Mouse (Mus musculus) kidney, postnatal 0 days (tissue): ENCODE results near the gene A930004D18Rik. TPM values are rescaled to one million over a fixed set of nuclear protein-coding genes. Genes with fewer than 3 reads are reported as not detected.
A peak's percentile ranks its signal among the peaks of the same experiment; 100 is the strongest.

Source experiments
- ATAC-seq: fragments of 200-750 bp; cut with Nextera tagmentation; replicated peaks from 2 replicates; pipeline ENCODE4 v1.8.0; 2017; ENCODE audit warnings: low read depth, moderate number of reproducible peaks, moderate TSS enrichment, moderate library complexity; ENCODE audit not compliant: low FRiP score
- DNase-seq: peaks from one replicate; pipeline ENCODE4 v3.0.0-alpha.2; 2016; ENCODE audit warnings: low spot score
- H3K27ac ChIP-seq: fragments of 300-500 bp; sonication (generic); 2 replicates; pipeline ENCODE4 v1.5.1; 2014; ENCODE audit warnings: mild to moderate bottlenecking
- H3K27me3 ChIP-seq: fragments of 300-500 bp; sonication (generic); 2 replicates; pipeline ENCODE4 v1.6.1; 2014; ENCODE audit warnings: low read length, mixed read lengths; ENCODE audit not compliant: insufficient read depth
- H3K36me3 ChIP-seq: fragments of 300-500 bp; sonication (generic); 2 replicates; pipeline ENCODE4 v1.6.1; 2014; ENCODE audit warnings: low read length, mixed read lengths; ENCODE audit not compliant: insufficient read depth
- H3K4me1 ChIP-seq: fragments of 300-500 bp; sonication (generic); replicated peaks from 2 replicates; pipeline ENCODE4 v1.6.1; 2014; ENCODE audit warnings: antibody characterized with exemption, low read length, mixed read lengths; ENCODE audit not compliant: insufficient read depth
- H3K4me2 ChIP-seq: fragments of 300-500 bp; sonication (generic); 2 replicates; pipeline ENCODE4 v1.6.1; 2014; ENCODE audit warnings: mild to moderate bottlenecking, low read length, moderate library complexity, mixed read lengths
- H3K4me3 ChIP-seq: fragments of 300-500 bp; sonication (generic); replicated peaks from 2 replicates; pipeline ENCODE4 v1.5.1; 2014; ENCODE audit warnings: low read depth, low read length
- H3K9ac ChIP-seq: fragments of 300-500 bp; sonication (generic); 2 replicates; pipeline ENCODE4 v1.6.1; 2014; ENCODE audit warnings: low read depth, low read length
- H3K9me3 ChIP-seq: fragments of 300-500 bp; sonication (generic); replicated peaks from 2 replicates; pipeline ENCODE4 v1.6.1; 2016; ENCODE audit warnings: low read length, inconsistent platforms, mixed read lengths
- CTCF ChIP-seq: IDR thresholded peaks from 2 replicates; pipeline ENCODE4 v1.5.1; 2016; ENCODE audit warnings: antibody characterized with exemption, low read depth, mild to moderate bottlenecking, moderate library complexity
- WGBS: fragments of 180-500 bp; shearing (Covaris S2); extraction: QIAGEN DNeasy Blood & Tissue Kit; methylation state at CpG from one replicate; pipeline ENCODE4 v1.1.7; 2014; 5-methylcytosine and 5-hydroxymethylcytosine counted together
- polyA plus RNA-seq: library from polyadenylated mRNA; unstranded; fragments of >200 nt; fragmentation: Nextera tagmentation; extraction: Ambion mirVana; gene quantifications from 2 replicates; pipeline ENCODE4 v1.2.1, GENCODE M21; 2015

The A930004D18Rik gene
- polyA plus RNA-seq, 1 experiment from 2014 or later: 14.9 TPM

DNA sequence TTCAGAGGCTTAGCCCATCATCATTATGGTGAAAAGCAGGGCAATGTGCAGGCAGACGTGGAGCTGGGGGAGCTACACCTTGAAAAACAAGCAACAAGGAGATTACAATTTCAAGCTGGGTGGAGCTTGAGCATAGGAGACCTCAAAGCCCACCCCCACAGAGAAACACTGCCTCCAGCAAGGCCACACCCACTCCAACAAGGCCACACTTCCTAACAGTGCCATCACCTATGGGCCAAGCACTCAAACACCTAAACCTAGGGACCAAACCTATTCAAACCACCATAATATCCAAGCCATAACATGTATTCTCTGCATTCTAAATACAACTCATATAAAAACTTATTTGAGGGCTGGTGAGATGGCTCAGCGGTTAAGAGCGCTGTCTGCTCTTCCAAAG is 35.2 kb downstream of the A930004D18Rik start:
- WGBS: 96% methylated on average over 3 of the region's 3 CpGs
- no peak for TF ChIP-seq CTCF
- no peaks in the 10 kb centered on the region for H3K4me1 ChIP-seq
- no peak for ATAC-seq
- H3K27ac ChIP-seq: no peak overlapping the region
- H3K36me3 ChIP-seq: no peaks in the 10 kb centered on the region
- H3K27me3 ChIP-seq: no peaks in the 10 kb centered on the region
- DNase-seq: no peak
- H3K4me3 ChIP-seq: no peak overlapping the region
- H3K9me3 ChIP-seq: no peaks in the 10 kb centered on the region
- H3K9ac ChIP-seq: no peak overlapping the region
- no peak overlapping the region for H3K4me2 ChIP-seq

- Histone ChIP-seq H3K9ac (no peak within 1 kb of the TSS), H3K27ac (no peak within 1 kb of the TSS), H3K27me3 (no peaks in the 10 kb centered on the region), H3K4me2 (no peak within 1 kb of the TSS), H3K4me1 (no peaks in the 10 kb centered on the region), H3K4me3 (no peak within 1 kb of the TSS), H3K36me3 (no peaks in the 10 kb centered on the region), H3K9me3 (no peaks in the 10 kb centered on the region)
- DNase-seq: no peak
- no peak for TF ChIP-seq CTCF
- ATAC-seq: no peak
These were observed 40.7 kb downstream of the A930004D18Rik start, which contains the start of gene H2al2a for GRCm38 (mm10) chr2:17996858-17997257. Gene H2al2a (minus strand): TSS chr2:17996958.

DNA sequence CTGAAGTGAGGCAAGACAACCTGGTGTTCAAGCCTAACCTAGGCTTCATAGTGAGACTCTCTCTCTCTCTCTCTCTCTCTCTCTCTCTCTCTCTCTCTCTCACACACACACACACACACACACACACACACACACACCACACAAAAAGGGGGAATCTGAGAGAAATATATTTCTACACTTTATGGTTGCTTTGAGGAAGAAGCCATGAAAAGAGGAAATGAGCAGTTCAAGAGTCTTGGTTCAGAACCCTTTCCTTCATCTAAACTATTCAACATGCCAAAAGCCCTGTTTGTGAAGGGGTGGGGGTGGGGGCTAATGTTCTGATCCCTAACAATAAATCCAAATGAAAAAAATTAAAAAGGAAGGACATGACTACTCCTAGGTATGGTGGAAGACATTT is 48.0 kb downstream of the A930004D18Rik start:
- no peak for DNase-seq
- no peak for TF ChIP-seq CTCF

GRCm38 (mm10) chr2:17989115-17989514 is 48.4 kb downstream of the A930004D18Rik start:
- Histone ChIP-seq H3K4me2 (no peak overlapping the region), H3K9me3 (no peaks in the 10 kb centered on the region), H3K36me3 (no peaks in the 10 kb centered on the region), H3K9ac (no peak overlapping the region), H3K4me1 (no peaks in the 10 kb centered on the region), H3K27ac (no peak overlapping the region), H3K4me3 (no peak overlapping the region), H3K27me3 (no peaks in the 10 kb centered on the region)
- DNase-seq (no peak), ATAC-seq (no peak)
- no peak for TF ChIP-seq CTCF
- 73% methylated on average over 3 of the region's 3 CpGs for WGBS

More for the DNA sequence above, 48.0 kb downstream of the A930004D18Rik start:
- Histone ChIP-seq H3K27me3 (no peaks in the 10 kb centered on the region), H3K4me2 (no peak overlapping the region), H3K36me3 (no peaks in the 10 kb centered on the region), H3K4me3 (no peak overlapping the region), H3K9ac (no peak overlapping the region), H3K4me1 (no peaks in the 10 kb centered on the region), H3K9me3 (no peaks in the 10 kb centered on the region), H3K27ac (no peak overlapping the region)
- ATAC-seq: no peak

DNA sequence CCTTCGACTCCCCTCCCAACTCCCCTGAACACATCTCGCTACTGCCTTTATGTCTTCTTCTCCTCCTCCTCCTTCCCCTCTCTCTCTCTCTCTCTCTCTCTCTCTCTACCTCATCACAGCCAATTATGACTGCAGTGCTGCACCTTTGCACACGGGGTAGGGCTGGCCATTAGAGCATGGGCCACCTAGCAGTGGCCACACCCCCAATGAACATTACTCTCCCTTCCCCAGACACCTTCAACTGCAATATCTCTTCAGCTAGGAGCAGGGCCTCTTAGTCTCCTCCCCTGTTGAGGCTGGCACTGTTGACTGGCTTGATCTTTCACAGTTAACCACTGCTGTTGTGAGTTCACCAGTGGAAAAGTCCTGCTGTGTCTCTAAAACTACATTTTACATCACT is 50.8 kb downstream of the A930004D18Rik start:
- H3K4me2 ChIP-seq: no peak overlapping the region
- H3K4me1 ChIP-seq: no peaks in the 10 kb centered on the region
- no peak for ATAC-seq
- H3K27me3 ChIP-seq: no peaks in the 10 kb centered on the region
- H3K27ac ChIP-seq: no peak overlapping the region
- H3K4me3 ChIP-seq: no peak overlapping the region
- no peak for DNase-seq
- no peaks in the 10 kb centered on the region for H3K9me3 ChIP-seq
- 76% methylated on average over 3 of the region's 3 CpGs for WGBS
- no peak for TF ChIP-seq CTCF
- H3K36me3 ChIP-seq: no peaks in the 10 kb centered on the region
- no peak overlapping the region for H3K9ac ChIP-seq

DNA sequence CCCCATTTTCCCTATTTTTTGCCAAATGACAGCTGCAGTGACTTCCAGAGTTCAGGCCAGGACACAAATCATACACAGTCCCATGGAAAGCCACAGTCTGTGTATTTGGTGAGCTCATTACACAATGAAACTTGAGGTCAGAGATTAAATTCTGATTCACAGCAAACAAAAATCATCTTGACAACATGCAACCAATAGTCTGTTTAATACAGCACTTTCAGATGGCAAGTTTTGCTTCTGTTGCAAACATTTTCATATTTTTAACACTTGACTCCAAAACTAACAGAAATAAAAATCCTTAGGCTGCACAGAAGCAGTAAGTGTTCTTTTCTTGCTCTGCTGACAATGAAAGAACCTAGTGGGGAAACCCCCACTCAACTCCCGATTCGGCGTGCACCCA is 52.8 kb downstream of the A930004D18Rik start:
- Histone ChIP-seq H3K36me3 (no peaks in the 10 kb centered on the region), H3K4me3 (no peak overlapping the region), H3K9me3 (no peaks in the 10 kb centered on the region), H3K4me2 (no peak overlapping the region), H3K27ac (no peak overlapping the region), H3K4me1 (no peaks in the 10 kb centered on the region), H3K27me3 (no peaks in the 10 kb centered on the region), H3K9ac (no peak overlapping the region)
- 89% methylated on average over 3 of the region's 3 CpGs for WGBS
- DNase-seq (peak; percentile 52), ATAC-seq (no peak)
- TF ChIP-seq CTCF: no peak

DNA sequence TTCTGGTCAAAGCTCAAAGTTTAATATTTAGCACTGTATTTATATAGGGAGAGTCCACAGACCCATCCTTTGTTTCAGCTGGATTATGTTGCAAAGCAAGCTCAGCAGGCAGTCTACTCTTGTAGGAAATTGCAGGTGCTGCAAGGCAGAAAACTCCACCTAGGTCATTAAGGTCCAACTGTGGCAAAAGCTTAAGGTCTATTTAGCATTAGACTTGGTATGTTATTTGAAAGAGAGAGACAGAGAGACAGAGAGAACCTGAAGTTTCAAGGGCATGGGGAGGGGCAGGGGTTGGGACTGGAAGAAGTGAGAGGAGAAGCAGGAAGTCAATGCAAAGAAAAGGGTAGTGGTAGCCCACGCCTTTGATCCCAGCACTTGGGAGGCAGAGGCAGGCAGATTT is 54.8 kb downstream of the A930004D18Rik start:
- H3K36me3 ChIP-seq: no peaks in the 10 kb centered on the region
- 97% methylated on average over 1 of the region's 1 CpGs for WGBS
- no peak overlapping the region for H3K27ac ChIP-seq
- ATAC-seq (no peak), DNase-seq (no peak)
- no peaks in the 10 kb centered on the region for H3K27me3 ChIP-seq
- H3K4me2 ChIP-seq: no peak overlapping the region
- TF ChIP-seq CTCF: no peak
- H3K9me3 ChIP-seq: no peaks in the 10 kb centered on the region
- H3K9ac ChIP-seq: no peak overlapping the region
- no peaks in the 10 kb centered on the region for H3K4me1 ChIP-seq
- H3K4me3 ChIP-seq: no peak overlapping the region
